Mouse (Mus musculus): ENCODE data around the gene Olfr313. TPM values are rescaled to one million over a fixed set of nuclear protein-coding genes. Genes with fewer than 3 reads are reported as not detected.
"Not testable (repeated sequence)": the region's sequence is repeated elsewhere in the genome, so short reads cannot be mapped to it uniquely, and the experiment has no call there.

Gene Olfr313
- not detected in 2 replicates for polyA plus RNA-seq (2012; rRNA removed)

DNA sequence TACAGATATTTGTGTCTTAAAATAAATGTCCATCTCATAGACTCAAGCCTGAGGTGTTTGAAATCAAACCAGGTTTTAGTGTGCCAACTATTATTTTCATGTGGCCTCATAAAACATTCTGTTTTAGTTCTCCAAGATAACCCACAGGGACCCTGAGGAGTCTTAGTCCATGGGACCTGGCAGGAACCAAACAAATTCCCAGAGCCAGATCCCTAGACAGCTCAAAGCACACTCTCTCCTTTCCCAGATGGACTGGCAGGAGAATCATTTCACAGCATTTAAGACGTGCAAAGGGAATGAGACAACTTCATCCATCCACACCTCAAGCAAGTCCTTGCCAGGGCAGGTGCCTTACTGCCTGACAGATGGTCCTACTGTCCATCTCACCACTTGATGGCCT lies at the start of gene Olfr313:
Gene Olfr313 (plus strand): TSS at position 301 of the 400 bp plus-strand sequence.
- WGBS, result 78% methylated on average over 1 of the region's 1 CpGs
- H3K4me3 ChIP-seq (ENCODE audit: control insufficient read depth, insufficient read depth, low read length); H3K36me3 ChIP-seq (ENCODE audit: control insufficient read depth, insufficient read depth, low read length); DNase-seq; H3K27me3 ChIP-seq (ENCODE audit: control insufficient read depth, insufficient read depth, low read length); H3K27ac ChIP-seq (ENCODE audit: control insufficient read depth, insufficient read depth, low read length): not testable (repeated sequence)
- peaks cover 25% of the 10 kb centered on the region for H3K4me1 ChIP-seq (replicated peaks; ENCODE audit: control insufficient read depth, insufficient read depth, low read length)

DNA sequence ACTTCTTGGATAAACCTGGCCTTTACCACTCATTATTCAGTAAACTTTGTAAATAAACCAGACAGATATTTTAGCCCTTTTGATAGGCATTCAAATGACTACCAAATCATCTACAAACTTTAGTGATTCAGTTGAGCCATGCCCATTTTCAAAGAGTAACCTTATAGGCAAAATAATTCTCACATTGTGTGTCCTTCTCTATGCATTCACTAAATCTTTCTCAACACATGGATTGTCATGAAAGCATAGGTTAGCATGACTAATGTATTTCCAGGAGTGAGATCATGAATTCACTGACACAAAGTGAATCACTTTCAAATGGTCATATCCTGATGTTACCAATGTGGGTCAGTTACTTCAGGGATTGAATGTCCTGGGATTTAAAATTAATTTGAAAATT lies 41.9 kb upstream of the Olfr313 start, which contains the start of gene Olfr315:
Gene Olfr315 (plus strand): TSS at position 301 of the 400 bp plus-strand sequence.
- TF ChIP-seq POLR2A (IDR thresholded peaks at IDR 0.05; ENCODE audit: control insufficient read depth, extremely low read depth, insufficient read depth, low read length, poor library complexity) (no peak), CTCF (IDR thresholded peaks at IDR 0.05; ENCODE audit: borderline replicate concordance, control insufficient read depth, extremely low read depth, insufficient read depth, low read length, poor library complexity) (no peak)
- no peaks in the 10 kb centered on the region for H3K36me3 ChIP-seq (ENCODE audit: control insufficient read depth, insufficient read depth, low read length)
- no peak within 1 kb of the TSS for H3K4me3 ChIP-seq (ENCODE audit: control insufficient read depth, insufficient read depth, low read length)
- DNase-seq, result no peak
- no peaks in the 10 kb centered on the region for H3K4me1 ChIP-seq (replicated peaks; ENCODE audit: control insufficient read depth, insufficient read depth, low read length)
- H3K27me3 ChIP-seq (ENCODE audit: control insufficient read depth, insufficient read depth, low read length), result no peaks in the 10 kb centered on the region
- H3K27ac ChIP-seq (ENCODE audit: control insufficient read depth, insufficient read depth, low read length), result no peak within 1 kb of the TSS

DNA sequence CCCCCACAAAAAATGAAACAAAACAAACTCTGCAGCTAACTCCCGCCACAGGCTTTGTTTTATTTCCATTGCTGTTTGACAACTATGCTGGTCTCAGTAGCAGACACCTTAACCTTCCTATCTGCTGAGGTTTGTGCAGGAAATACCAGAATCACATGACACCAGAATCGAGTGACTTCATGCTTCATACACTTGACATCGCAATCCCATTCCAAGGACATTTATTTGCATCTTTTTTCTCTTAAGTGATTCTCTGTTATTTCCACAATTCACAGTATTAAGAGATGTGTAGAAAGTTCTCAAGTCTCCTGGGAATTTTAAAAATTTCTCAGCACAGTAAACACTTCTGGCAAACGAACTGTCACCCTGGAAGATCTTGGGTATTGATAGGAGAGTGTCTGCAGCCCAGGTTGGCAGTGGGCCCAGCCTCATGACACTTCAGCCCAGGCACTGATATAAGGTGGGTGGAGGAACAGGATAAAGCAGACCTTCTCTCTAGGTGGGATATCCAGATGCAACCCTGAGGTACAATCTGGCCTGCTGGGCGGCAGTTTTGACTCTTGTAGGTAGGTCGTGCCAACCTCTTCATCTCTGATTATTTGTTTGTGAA lies 32.2 kb upstream of the Olfr313 start, which contains the start of gene Olfr314:
Gene Olfr314 (plus strand): TSS at position 473 of the 610 bp plus-strand sequence.
- TF ChIP-seq CTCF (IDR thresholded peaks at IDR 0.05; ENCODE audit: borderline replicate concordance, control insufficient read depth, extremely low read depth, insufficient read depth, low read length, poor library complexity), result no peak
- no peak for TF ChIP-seq POLR2A (IDR thresholded peaks at IDR 0.05; ENCODE audit: control insufficient read depth, extremely low read depth, insufficient read depth, low read length, poor library complexity)
- WGBS, result 51% methylated on average over 6 of the region's 6 CpGs
- H3K4me1 ChIP-seq (replicated peaks; ENCODE audit: control insufficient read depth, insufficient read depth, low read length), result peaks cover 17% of the 10 kb centered on the region

DNA sequence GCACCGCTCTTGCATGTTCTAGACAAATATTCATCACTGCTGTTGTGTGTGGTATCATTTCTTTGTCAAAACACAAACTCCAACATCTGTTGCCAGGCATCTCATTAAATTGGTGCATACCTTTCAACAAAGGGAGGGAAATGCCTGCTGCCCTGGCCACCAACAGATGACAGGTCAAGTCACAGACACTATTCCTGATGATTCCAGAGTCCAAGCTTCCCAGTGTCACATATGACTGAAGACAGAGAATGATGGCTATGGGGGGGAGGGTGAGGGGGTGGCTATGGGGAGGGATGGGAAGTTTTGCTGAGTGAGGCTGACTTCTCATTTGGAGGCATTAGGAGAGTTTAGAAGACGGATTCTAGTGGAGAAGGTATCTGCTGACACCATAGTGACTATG lies 30.6 kb upstream of the Olfr313 start:
- TF ChIP-seq CTCF (IDR thresholded peaks at IDR 0.05; ENCODE audit: borderline replicate concordance, control insufficient read depth, extremely low read depth, insufficient read depth, low read length, poor library complexity) (no peak), POLR2A (IDR thresholded peaks at IDR 0.05; ENCODE audit: control insufficient read depth, extremely low read depth, insufficient read depth, low read length, poor library complexity) (no peak)
- WGBS, result 97% methylated on average over 2 of the region's 2 CpGs
- H3K4me1 ChIP-seq (replicated peaks; ENCODE audit: control insufficient read depth, insufficient read depth, low read length), result peaks cover 25% of the 10 kb centered on the region
- no peaks in the 10 kb centered on the region for H3K36me3 ChIP-seq (ENCODE audit: control insufficient read depth, insufficient read depth, low read length)
- DNase-seq, result no peak
- H3K4me3 ChIP-seq (ENCODE audit: control insufficient read depth, insufficient read depth, low read length), result no peak overlapping the region
- H3K27me3 ChIP-seq (ENCODE audit: control insufficient read depth, insufficient read depth, low read length), result no peaks in the 10 kb centered on the region
- no peak overlapping the region for H3K27ac ChIP-seq (ENCODE audit: control insufficient read depth, insufficient read depth, low read length)

More for the DNA sequence above, 32.2 kb upstream of the Olfr313 start, which contains the start of gene Olfr314:
- Histone ChIP-seq H3K36me3 (ENCODE audit: control insufficient read depth, insufficient read depth, low read length) (no peaks in the 10 kb centered on the region), H3K27ac (ENCODE audit: control insufficient read depth, insufficient read depth, low read length) (no peak within 1 kb of the TSS), H3K27me3 (ENCODE audit: control insufficient read depth, insufficient read depth, low read length) (no peaks in the 10 kb centered on the region), H3K4me3 (ENCODE audit: control insufficient read depth, insufficient read depth, low read length) (no peak within 1 kb of the TSS)
- no peak for DNase-seq

DNA sequence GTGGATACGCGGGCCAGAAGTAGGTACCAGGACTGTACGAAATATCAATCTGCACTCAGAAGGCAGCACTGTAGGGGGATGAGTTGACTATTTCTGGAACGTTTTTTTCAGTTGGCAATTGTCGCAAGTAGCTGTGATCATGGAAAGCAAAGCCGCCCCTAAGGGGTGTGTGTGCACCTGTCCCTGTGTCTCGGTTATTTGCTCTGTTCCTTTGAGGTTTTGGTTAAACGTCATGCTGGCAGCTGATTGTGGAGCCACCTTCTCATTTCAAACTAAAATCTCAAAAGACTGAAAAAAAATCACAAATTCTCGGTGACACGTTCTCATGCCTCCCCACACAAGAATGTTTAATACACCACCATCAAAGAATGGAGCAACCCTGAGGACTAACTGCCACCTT lies 27.1 kb upstream of the Olfr313 start:
- H3K4me3 ChIP-seq (ENCODE audit: control insufficient read depth, insufficient read depth, low read length), result no peak overlapping the region
- peak; percentile 67 for DNase-seq
- peak overlapping the region; percentile 98 for H3K27ac ChIP-seq (ENCODE audit: control insufficient read depth, insufficient read depth, low read length)
- no peak for TF ChIP-seq POLR2A (IDR thresholded peaks at IDR 0.05; ENCODE audit: control insufficient read depth, extremely low read depth, insufficient read depth, low read length, poor library complexity)
- no peaks in the 10 kb centered on the region for H3K36me3 ChIP-seq (ENCODE audit: control insufficient read depth, insufficient read depth, low read length)
- no peaks in the 10 kb centered on the region for H3K27me3 ChIP-seq (ENCODE audit: control insufficient read depth, insufficient read depth, low read length)
- 20% methylated on average over 10 of the region's 10 CpGs for WGBS
- H3K4me1 ChIP-seq (replicated peaks; ENCODE audit: control insufficient read depth, insufficient read depth, low read length), result peaks cover 30% of the 10 kb centered on the region

DNA sequence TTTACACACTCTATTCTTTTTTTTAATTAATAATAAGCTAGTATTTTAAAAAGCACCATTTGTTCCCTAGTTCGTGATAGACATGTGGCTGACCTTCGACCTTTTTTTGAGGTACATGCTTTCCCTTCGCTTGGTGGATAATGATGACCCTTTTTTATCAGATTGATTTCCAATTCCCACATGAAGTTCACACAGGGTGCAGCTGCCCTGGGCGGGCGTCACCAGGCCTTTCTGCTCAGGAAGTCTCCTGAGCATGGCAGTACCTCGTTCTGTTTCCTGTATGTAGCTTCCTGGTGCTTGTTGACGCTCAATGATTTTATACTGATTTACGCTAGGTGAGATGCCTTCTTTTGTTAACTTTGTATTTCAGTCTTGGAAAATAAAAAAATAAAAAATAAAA lies 26.5 kb upstream of the Olfr313 start:
- Histone ChIP-seq H3K27ac (ENCODE audit: control insufficient read depth, insufficient read depth, low read length) (peak overlapping the region; percentile 98), H3K4me1 (replicated peaks; ENCODE audit: control insufficient read depth, insufficient read depth, low read length) (peaks cover 28% of the 10 kb centered on the region), H3K36me3 (ENCODE audit: control insufficient read depth, insufficient read depth, low read length) (no peaks in the 10 kb centered on the region), H3K4me3 (ENCODE audit: control insufficient read depth, insufficient read depth, low read length) (no peak overlapping the region), H3K27me3 (ENCODE audit: control insufficient read depth, insufficient read depth, low read length) (no peaks in the 10 kb centered on the region)
- DNase-seq, result peak; percentile 44
- WGBS, result 24% methylated on average over 8 of the region's 8 CpGs
- no peak for TF ChIP-seq CTCF (IDR thresholded peaks at IDR 0.05; ENCODE audit: borderline replicate concordance, control insufficient read depth, extremely low read depth, insufficient read depth, low read length, poor library complexity)
- TF ChIP-seq POLR2A (IDR thresholded peaks at IDR 0.05; ENCODE audit: control insufficient read depth, extremely low read depth, insufficient read depth, low read length, poor library complexity), result no peak

DNA sequence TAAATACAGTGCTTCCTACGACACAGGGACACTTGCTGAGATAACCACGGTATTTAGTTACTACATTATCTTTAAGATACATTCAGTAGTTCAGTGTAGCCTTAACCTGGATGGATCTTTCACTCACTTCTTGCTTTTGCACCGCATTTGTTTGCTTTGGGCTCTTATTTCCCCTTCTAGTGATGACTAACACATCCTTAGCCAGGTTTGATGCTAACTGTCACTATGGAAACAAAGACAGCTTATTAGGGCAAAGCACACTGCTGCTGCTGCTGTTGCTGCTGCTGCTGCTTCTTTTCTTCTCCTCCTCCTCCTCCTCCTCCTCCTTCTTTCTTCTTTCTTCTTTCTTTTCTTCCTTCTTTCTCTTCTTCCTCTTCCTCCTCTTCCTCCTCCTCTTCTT lies 25.3 kb upstream of the Olfr313 start:
- H3K27ac ChIP-seq (ENCODE audit: control insufficient read depth, insufficient read depth, low read length), result no peak overlapping the region; the same call in 1 of the 2 replicates
- whole genome bisulfite sequencing, result 40% methylated on average over 3 of the region's 3 CpGs
- H3K4me3 ChIP-seq (ENCODE audit: control insufficient read depth, insufficient read depth, low read length), result no peak overlapping the region
- peaks cover 28% of the 10 kb centered on the region for H3K4me1 ChIP-seq (replicated peaks; ENCODE audit: control insufficient read depth, insufficient read depth, low read length)
- TF ChIP-seq CTCF (IDR thresholded peaks at IDR 0.05; ENCODE audit: borderline replicate concordance, control insufficient read depth, extremely low read depth, insufficient read depth, low read length, poor library complexity), result no peak
- TF ChIP-seq POLR2A (IDR thresholded peaks at IDR 0.05; ENCODE audit: control insufficient read depth, extremely low read depth, insufficient read depth, low read length, poor library complexity), result no peak
- no peak for DNase-seq
- no peaks in the 10 kb centered on the region for H3K36me3 ChIP-seq (ENCODE audit: control insufficient read depth, insufficient read depth, low read length)
- H3K27me3 ChIP-seq (ENCODE audit: control insufficient read depth, insufficient read depth, low read length), result no peaks in the 10 kb centered on the region
